Mouse (Mus musculus) testis, adult 2 months (tissue): ENCODE measurements around the gene Hsf4. TPM values are rescaled to one million over a fixed set of nuclear protein-coding genes. Genes with fewer than 3 reads are reported as not detected.

Experiments used
- H3K27ac ChIP-seq: fragments of 200-500 bp; 2 replicates; pipeline ENCODE4 v1.5.1; 2012; ENCODE audit warnings: low read depth, low read length; ENCODE audit not compliant: control insufficient read depth, insufficient read depth
- H3K27me3 ChIP-seq: fragments of 200-500 bp; 2 replicates; pipeline ENCODE4 v1.6.1; 2012; ENCODE audit warnings: mild to moderate bottlenecking, low read length, moderate library complexity; ENCODE audit not compliant: control insufficient read depth, insufficient read depth
- H3K36me3 ChIP-seq: fragments of 200-500 bp; 2 replicates; pipeline ENCODE4 v1.6.1; 2012; ENCODE audit warnings: mild to moderate bottlenecking, low read length; ENCODE audit not compliant: control insufficient read depth, insufficient read depth
- H3K4me1 ChIP-seq: fragments of 200-500 bp; 2 replicates; pipeline ENCODE4 v1.6.1; 2012; ENCODE audit warnings: low read length; ENCODE audit not compliant: control insufficient read depth, insufficient read depth
- H3K4me3 ChIP-seq: fragments of 200-500 bp; 2 replicates; pipeline ENCODE4 v1.5.1; 2012; ENCODE audit warnings: low read depth, mild to moderate bottlenecking, low read length, moderate library complexity, mixed read lengths; ENCODE audit not compliant: control insufficient read depth
- CTCF ChIP-seq: fragments of 200-500 bp; IDR thresholded peaks from 2 replicates; pipeline ENCODE4 v1.5.1; 2012; ENCODE audit warnings: low read depth, mild to moderate bottlenecking, inconsistent platforms, low read length, moderate library complexity; ENCODE audit not compliant: control insufficient read depth, insufficient read depth, insufficient replicate concordance
- POLR2A ChIP-seq: fragments of 200-500 bp; IDR thresholded peaks from 2 replicates; pipeline ENCODE4 v1.6.1; 2012; ENCODE audit warnings: low read depth, mild to moderate bottlenecking, inconsistent platforms, low read length, moderate library complexity; ENCODE audit not compliant: control insufficient read depth
- polyA plus RNA-seq: library from polyadenylated mRNA; depleted of rRNA; stranded (reverse); fragments of >200 nt; gene quantifications from 2 replicates; pipeline ENCODE4 v1.2.3, GENCODE M21; 2012

Gene Hsf4
- polyA plus RNA-seq, 1 experiment: 0.09 TPM

DNA sequence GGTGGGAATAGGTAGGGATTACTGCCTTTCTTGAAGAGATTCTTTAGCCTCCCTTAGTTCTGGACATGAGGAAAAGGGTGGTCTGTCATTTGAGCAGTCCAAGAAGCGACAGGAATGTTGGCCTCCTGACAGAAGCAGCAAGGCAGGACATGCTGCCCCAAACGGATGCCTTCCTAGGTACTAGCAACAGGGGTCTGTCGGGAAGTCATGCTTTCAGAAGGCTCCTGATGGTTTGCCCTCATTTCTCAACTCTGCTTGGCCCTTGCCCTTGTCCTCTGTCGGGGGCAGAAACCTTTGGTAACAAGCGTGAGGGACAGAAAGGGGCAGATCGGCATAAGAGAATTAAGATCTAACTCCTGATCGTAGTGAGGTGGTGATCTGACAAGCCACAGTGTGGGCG lies 40.5 kb downstream of the Hsf4 start:
- H3K36me3 ChIP-seq: no peaks in the 10 kb centered on the region; the same call in 1 of the 2 replicates
- no peak overlapping the region for H3K4me3 ChIP-seq
- no peak overlapping the region for H3K27ac ChIP-seq
- H3K27me3 ChIP-seq: no peaks in the 10 kb centered on the region
- TF ChIP-seq POLR2A (no peak), CTCF (no peak)
- H3K4me1 ChIP-seq: peaks cover 7% of the 10 kb centered on the region

DNA sequence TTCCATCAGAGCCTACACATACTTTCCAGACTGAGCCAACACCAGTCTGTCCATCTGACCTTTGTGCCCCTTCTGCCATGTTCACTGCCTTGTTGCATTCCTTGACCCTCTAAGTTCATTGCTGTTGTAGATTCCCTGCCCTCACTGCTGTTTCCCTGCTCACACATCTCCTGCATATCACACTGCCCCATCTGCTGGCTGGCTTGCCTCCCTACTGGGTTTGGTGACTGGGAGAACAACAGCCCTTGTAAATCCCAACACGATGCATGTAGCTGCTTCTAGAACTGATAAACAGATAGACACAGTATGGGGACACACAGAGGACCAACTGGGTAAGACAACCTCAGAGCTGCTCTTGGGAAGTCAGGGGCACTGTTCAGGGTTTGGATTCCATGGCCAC lies 42.1 kb downstream of the Hsf4 start:
- Histone ChIP-seq H3K4me1 (no peaks in the 10 kb centered on the region; the same call in 1 of the 2 replicates), H3K27me3 (no peaks in the 10 kb centered on the region), H3K36me3 (no peaks in the 10 kb centered on the region; the same call in 1 of the 2 replicates), H3K4me3 (no peak overlapping the region), H3K27ac (no peak overlapping the region)
- no peak for TF ChIP-seq CTCF
- no peak for TF ChIP-seq POLR2A

DNA sequence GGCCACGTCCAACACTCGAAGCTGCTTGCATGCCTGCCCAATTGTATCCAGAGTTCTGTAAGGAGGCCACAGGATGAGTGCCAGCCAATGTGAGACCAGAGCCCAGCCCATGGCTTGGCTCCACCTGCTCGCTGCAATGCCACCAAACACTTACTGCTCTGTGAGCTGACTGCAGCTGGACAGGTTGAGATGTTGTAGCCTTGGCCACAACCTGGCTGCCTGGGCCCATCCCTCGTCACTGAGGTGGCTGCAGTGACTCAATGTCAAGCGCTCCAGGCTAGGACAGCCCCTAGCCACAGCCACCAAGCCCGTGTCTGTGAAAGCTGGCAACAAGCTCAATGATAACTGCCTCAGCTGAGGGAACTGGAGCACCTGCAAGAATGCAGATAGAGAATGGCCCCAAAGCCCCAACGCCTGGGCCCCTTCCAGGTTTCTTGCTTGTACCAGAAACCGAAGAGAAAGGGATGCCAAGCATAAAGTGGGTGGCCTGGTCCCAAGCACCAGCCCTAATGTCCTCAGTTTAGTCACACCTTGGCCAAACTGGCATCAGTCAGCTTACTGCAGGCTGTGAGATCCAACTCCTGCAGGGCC lies 43.4 kb downstream of the Hsf4 start:
- no peak for TF ChIP-seq POLR2A
- no peak for TF ChIP-seq CTCF
- Histone ChIP-seq H3K4me3 (no peak overlapping the region), H3K27me3 (no peaks in the 10 kb centered on the region), H3K36me3 (peaks cover 2% of the 10 kb centered on the region; the same call in 1 of the 2 replicates), H3K4me1 (no peaks in the 10 kb centered on the region; the same call in 1 of the 2 replicates), H3K27ac (no peak overlapping the region)

DNA sequence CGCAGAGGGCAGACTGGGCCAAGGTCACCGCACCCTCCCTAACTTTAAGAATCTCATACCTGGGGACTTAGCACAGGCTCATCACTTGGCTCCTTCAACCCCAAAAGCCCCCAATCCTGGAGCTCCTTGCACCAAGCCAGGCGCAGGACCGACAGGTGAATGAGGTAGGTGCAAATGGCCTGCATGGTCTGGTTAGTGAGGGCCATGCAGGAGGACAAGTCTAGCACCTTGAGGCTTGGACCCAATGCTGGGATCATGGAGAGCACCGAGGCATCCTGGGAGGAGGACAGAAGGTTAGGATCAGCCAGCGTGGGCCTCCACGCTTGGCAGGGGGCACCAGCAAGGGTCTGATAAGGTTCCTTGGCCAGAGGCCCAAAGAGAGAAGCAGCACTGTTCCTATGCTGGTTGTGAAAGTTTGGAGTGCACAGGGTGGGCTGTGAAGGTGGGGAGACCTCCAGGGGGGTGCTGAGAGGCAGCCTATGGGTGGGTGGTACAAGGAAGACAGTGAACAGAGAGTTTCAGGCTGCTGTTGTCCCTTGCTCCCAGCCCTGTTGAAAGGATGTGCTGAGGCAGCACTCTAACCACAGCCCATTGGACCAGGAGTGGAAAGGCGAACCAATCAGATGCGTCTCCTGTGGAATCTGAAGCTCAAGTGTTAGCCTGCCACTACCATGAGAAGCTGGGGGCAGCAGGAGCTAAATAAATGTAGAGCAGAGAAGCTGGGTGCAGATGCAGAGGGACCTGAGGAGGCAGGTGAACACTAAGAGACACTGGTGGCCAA lies 44.2 kb downstream of the Hsf4 start:
- TF ChIP-seq CTCF (no peak), POLR2A (no peak)
- H3K4me3 ChIP-seq: no peak overlapping the region
- no peaks in the 10 kb centered on the region for H3K27me3 ChIP-seq
- H3K4me1 ChIP-seq: no peaks in the 10 kb centered on the region; the same call in 1 of the 2 replicates
- no peak overlapping the region for H3K27ac ChIP-seq
- peaks cover 2% of the 10 kb centered on the region; the same call in 1 of the 2 replicates for H3K36me3 ChIP-seq

DNA sequence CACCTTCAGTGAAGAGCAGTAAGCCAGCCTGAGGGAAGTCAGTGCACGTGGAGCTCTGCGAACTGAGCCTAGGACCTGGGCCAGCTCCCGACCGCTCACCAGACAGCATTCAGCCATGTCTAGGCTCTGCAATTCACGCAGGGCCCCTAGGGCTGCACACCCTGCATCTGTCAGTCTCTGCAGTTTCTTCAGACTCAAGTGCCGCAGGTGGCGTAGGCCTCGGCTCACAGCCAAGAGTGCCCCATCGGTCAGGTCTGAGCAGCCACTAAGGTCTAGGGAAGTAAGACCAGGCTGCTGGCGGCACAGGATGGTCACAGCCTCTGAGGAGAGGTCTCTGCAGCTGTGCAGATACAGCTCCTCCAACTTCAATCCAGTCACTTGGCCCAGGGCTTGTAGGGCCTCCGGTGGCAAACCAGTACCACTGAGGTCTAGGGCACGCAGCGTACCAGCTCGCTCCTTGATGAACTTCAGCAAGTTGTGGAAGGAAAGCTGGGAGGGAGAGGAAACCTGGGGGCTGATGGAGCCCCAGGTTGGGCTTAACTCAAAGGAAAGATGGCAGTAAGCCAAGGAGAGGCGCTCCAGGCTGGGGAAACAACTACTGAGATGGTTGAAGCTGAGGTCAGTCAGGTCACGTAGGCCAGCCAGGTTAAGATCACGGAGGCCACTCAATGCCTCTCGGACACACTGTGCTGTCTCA lies 45.6 kb downstream of the Hsf4 start:
- no peak overlapping the region for H3K4me3 ChIP-seq
- no peaks in the 10 kb centered on the region; the same call in 1 of the 2 replicates for H3K4me1 ChIP-seq
- no peak overlapping the region for H3K27ac ChIP-seq
- H3K27me3 ChIP-seq: no peaks in the 10 kb centered on the region
- H3K36me3 ChIP-seq: peaks cover 2% of the 10 kb centered on the region; the same call in 1 of the 2 replicates
- TF ChIP-seq POLR2A (no peak), CTCF (no peak)

DNA sequence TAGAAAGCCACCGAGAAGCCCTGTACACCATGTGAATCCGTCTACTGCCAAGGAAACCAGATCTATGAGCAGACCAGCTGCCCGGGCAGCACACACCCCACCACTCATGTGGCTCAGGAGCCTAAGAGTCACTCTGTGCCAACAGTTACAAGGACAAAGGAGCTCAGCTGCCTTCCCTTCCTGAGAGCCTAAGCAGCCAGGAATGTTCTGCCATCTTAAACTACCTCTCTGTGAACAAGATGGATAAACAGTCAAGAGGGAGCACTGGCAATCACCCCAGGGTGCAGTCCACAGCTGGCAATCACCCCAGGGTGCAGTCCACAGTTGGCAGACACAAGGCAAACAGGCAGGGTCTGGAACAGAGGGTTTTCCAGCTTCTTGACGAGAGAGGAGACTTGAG lies 48.3 kb downstream of the Hsf4 start:
- H3K27ac ChIP-seq: no peak overlapping the region
- H3K4me3 ChIP-seq: no peak overlapping the region
- no peaks in the 10 kb centered on the region for H3K27me3 ChIP-seq
- H3K4me1 ChIP-seq: no peaks in the 10 kb centered on the region; the same call in 1 of the 2 replicates
- TF ChIP-seq POLR2A: no peak
- TF ChIP-seq CTCF: no peak
- peaks cover 2% of the 10 kb centered on the region; the same call in 1 of the 2 replicates for H3K36me3 ChIP-seq

DNA sequence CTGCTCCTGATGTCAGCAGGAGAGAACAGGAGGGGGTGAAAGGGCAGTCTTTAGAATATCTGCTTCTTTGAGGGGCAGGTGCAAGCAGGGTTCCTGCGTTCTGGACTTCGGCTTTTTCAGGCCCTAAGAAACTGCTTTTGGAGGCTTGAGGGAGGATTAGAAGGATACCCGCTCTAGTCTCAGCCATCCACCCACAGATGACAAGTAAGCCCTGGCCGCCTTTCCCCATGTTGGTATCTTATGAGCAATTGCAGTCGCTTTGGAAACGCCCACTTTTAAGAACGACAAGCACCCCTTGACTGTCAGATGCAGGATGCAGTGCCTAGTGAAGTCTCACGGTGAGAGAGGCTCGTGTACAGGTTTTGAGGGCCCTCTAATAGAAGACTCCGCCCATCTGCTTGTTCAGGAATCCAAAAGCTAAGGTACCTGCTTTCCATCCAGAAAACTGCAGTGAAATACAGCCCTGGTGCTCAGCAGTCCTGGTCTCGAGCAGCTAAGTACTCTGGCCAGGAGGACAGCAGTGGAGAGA lies 49.1 kb downstream of the Hsf4 start:
- Histone ChIP-seq H3K27me3 (no peaks in the 10 kb centered on the region), H3K4me1 (no peaks in the 10 kb centered on the region), H3K4me3 (no peak overlapping the region), H3K36me3 (peaks cover 2% of the 10 kb centered on the region; the same call in 1 of the 2 replicates), H3K27ac (no peak overlapping the region)
- TF ChIP-seq CTCF (no peak), POLR2A (no peak)
